Mouse (Mus musculus) skeletal muscle tissue, adult 2 months (tissue): ENCODE results near the gene Sh3glb1.
A peak's percentile ranks its signal among the peaks of the same experiment; 100 is the strongest.

Experiments used
- DNase-seq: peaks from one replicate; pipeline ENCODE4 v3.0.0-alpha.2; 2012; ENCODE audit warnings: low read depth, low spot score

Sh3glb1 gene

GRCm38 (mm10) chr3:144669944-144670874, 49.9 kb downstream of the Sh3glb1 start:
- DNase-seq, result no peak

GRCm38 (mm10) chr3:144669457-144669864, 50.7 kb downstream of the Sh3glb1 start:
- DNase-seq, result no peak

GRCm38 (mm10) chr3:144668949-144669348, 51.2 kb downstream of the Sh3glb1 start:
- DNase-seq, result no peak

- DNase-seq, result no peak
Observed at GRCm38 (mm10) chr3:144668039-144668438, 52.1 kb downstream of the Sh3glb1 start.

GRCm38 (mm10) chr3:144664363-144665299, 55.5 kb downstream of the Sh3glb1 start:
- peak; percentile 68 for DNase-seq

GRCm38 (mm10) chr3:144663415-144664093, 56.6 kb downstream of the Sh3glb1 start:
- DNase-seq, result no peak

GRCm38 (mm10) chr3:144662215-144662852, 57.8 kb downstream of the Sh3glb1 start:
- no peak for DNase-seq

GRCm38 (mm10) chr3:144661439-144661838, 58.7 kb downstream of the Sh3glb1 start:
- DNase-seq, result no peak

- DNase-seq, result no peak
Observed at GRCm38 (mm10) chr3:144644202-144644601, 75.9 kb downstream of the Sh3glb1 start.

GRCm38 (mm10) chr3:144643301-144643871, 76.7 kb downstream of the Sh3glb1 start:
- peak; percentile 88 for DNase-seq

GRCm38 (mm10) chr3:144642141-144642540, 78.0 kb downstream of the Sh3glb1 start:
- DNase-seq, result no peak

GRCm38 (mm10) chr3:144640033-144640432, 80.1 kb downstream of the Sh3glb1 start:
- no peak for DNase-seq

GRCm38 (mm10) chr3:144639387-144639786, 80.7 kb downstream of the Sh3glb1 start:
- DNase-seq, result no peak

- no peak for DNase-seq
Observed at GRCm38 (mm10) chr3:144638110-144638509, 82.0 kb downstream of the Sh3glb1 start.

- DNase-seq, result no peak
Observed at GRCm38 (mm10) chr3:144635236-144635635, 84.9 kb downstream of the Sh3glb1 start.
